Mouse (Mus musculus): ENCODE measurements at regions not wholly inside any gene's neighbourhood (a gene's known extent, or its start where the extent isn't known, plus 50 kb on each side); places are given as distances from the start of the nearest gene placed in this dataset.

GRCm38 (mm10) chr13:26554266-26554665 is 215.7 kb downstream of the Hdgfl1 start:
- TF ChIP-seq CTCF (IDR thresholded peaks at IDR 0.05; ENCODE audit: borderline replicate concordance, extremely low read depth, insufficient read depth, insufficient read length) (no peak), POLR2A (IDR thresholded peaks at IDR 0.05; ENCODE audit: borderline replicate concordance, extremely low read depth, insufficient read depth, insufficient read length, poor library complexity, severe bottlenecking) (no peak)

All from brain, embryonic 14.5 days (tissue).